Mouse (Mus musculus) G1E (cell line): ENCODE measurements at regions not wholly inside any gene's neighbourhood (a gene's known extent, or its start where the extent isn't known, plus 50 kb on each side); places are given as distances from the start of the nearest gene placed in this dataset.

Experiments used
- CTCF ChIP-seq: IDR thresholded peaks from 2 replicates; pipeline ENCODE4 v1.5.1; 2012; ENCODE audit warnings: low read depth, low read length, inconsistent platforms, mixed read lengths
- GATA1 ChIP-seq: IDR thresholded peaks from 2 replicates; pipeline ENCODE4 v1.6.1; 2012; ENCODE audit warnings: borderline replicate concordance, low read length, inconsistent platforms, mixed read lengths
- GATA2 ChIP-seq: IDR thresholded peaks from 2 replicates; pipeline ENCODE4 v1.6.1; 2012; ENCODE audit warnings: low read depth, low read length, inconsistent platforms, borderline replicate concordance
- POLR2AphosphoS5 ChIP-seq: IDR thresholded peaks from 2 replicates; pipeline ENCODE4 v1.6.1; 2012; ENCODE audit warnings: low read depth, low read length, inconsistent platforms; ENCODE audit not compliant: insufficient replicate concordance
- TAL1 ChIP-seq: conservative IDR thresholded peaks from 2 replicates; pipeline ENCODE4 v1.6.1; 2012; ENCODE audit warnings: low read depth, low read length, inconsistent platforms, mixed read lengths

DNA sequence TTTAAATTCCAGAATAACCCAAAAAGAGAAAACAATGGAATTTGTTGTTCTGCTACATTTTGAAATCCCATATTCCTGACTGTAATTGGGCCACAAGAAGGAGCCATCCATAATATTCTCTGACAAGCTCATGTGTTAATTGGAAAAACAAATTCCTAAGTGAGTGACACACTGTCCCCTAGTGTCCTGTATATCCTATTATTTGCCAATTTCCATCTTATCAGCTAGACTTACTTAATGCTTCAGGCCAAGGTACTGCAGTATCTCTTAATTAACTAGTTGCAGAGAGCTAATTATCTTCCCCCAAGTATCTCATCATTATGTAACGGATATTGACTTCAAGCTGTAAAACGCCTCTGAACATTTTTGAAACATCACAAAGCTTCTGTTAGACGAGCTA lies 84.5 kb upstream of the Stxbp6 start:
- TF ChIP-seq GATA1 (no peak), CTCF (no peak), TAL1 (no peak), POLR2AphosphoS5 (no peak), GATA2 (no peak)
